Mouse (Mus musculus) left cerebral cortex, postnatal 10 days (tissue): ENCODE data around the gene Hlx. TPM values are rescaled to one million over a fixed set of nuclear protein-coding genes. Genes with fewer than 3 reads are reported as not detected.

Experiments
- DNase-seq, 2 experiments: peaks; one replicate each; pipeline ENCODE4 v3.0.0; 2021 to 2022; ENCODE audit warnings: low spot score in 2 of 2, mixed read lengths in 1 of 2; ENCODE audit errors: extremely low spot score in 1 of 2
- intact Hi-C: fragments of 180-260 bp; cut with DNase I; formaldehyde crosslinking; loops from one replicate; pipeline ENCODE4 v1.15.1; 2025
- total RNA-seq, 2 experiments: library from RNA; stranded (reverse); gene quantifications; 2 replicates each; pipeline ENCODE4 v1.2.3; 2021

Gene Hlx
- total RNA-seq, result 1 to 10 TPM; 1.2 to 1.6 TPM

GRCm38 (mm10) chr1:184732556-184733049 lies at the start of gene Hlx:
Hlx (minus strand) TSS chr1:184732619.
- intact Hi-C loops, result loop anchor here (5.0 kb wide), 1 partner anchor 285 kb away; no protein-coding TSS in a partner anchor
- DNase-seq, result peak in 1 of 2 experiments; percentile 79

- intact Hi-C loops, result no loop called here
- no peak for DNase-seq
Measured at GRCm38 (mm10) chr1:184782161-184782513, 49.7 kb upstream of the Hlx start.

- DNase-seq, result no peak
- intact Hi-C loops, result no loop called here
Measured at GRCm38 (mm10) chr1:184781286-184782160, 49.1 kb upstream of the Hlx start.

- DNase-seq, result no peak
- intact Hi-C loops, result no loop called here
Measured at GRCm38 (mm10) chr1:184778157-184778556, 45.7 kb upstream of the Hlx start.

GRCm38 (mm10) chr1:184777061-184777795 lies 44.8 kb upstream of the Hlx start:
- no peak for DNase-seq
- intact Hi-C loops, result no loop called here

GRCm38 (mm10) chr1:184775289-184775688 lies 42.9 kb upstream of the Hlx start:
- DNase-seq, result no peak
- intact Hi-C loops, result no loop called here

GRCm38 (mm10) chr1:184771891-184772249 lies 39.5 kb upstream of the Hlx start:
- intact Hi-C loops, result no loop called here
- DNase-seq, result no peak

- intact Hi-C loops, result no loop called here
- peak; percentile 31 to 81 for DNase-seq
Measured at GRCm38 (mm10) chr1:184771202-184771890, 38.9 kb upstream of the Hlx start.

GRCm38 (mm10) chr1:184763866-184764265 lies 31.4 kb upstream of the Hlx start:
- intact Hi-C loops, result no loop called here
- no peak for DNase-seq

GRCm38 (mm10) chr1:184762941-184763340 lies 30.5 kb upstream of the Hlx start:
- DNase-seq, result no peak
- intact Hi-C loops, result no loop called here

GRCm38 (mm10) chr1:184761988-184762387 lies 29.6 kb upstream of the Hlx start:
- DNase-seq, result no peak
- intact Hi-C loops, result no loop called here

GRCm38 (mm10) chr1:184752671-184753070 lies 20.3 kb upstream of the Hlx start:
- DNase-seq, result no peak
- intact Hi-C loops, result no loop called here

GRCm38 (mm10) chr1:184750114-184750664 lies 17.8 kb upstream of the Hlx start:
- intact Hi-C loops, result no loop called here
- DNase-seq, result no peak

GRCm38 (mm10) chr1:184748692-184749152 lies 16.3 kb upstream of the Hlx start:
- intact Hi-C loops, result no loop called here
- DNase-seq, result peak in 1 of 2 experiments; percentile 62

- intact Hi-C loops, result loop anchor here (2.0 kb wide), 1 partner anchor 471 kb away; no protein-coding TSS in a partner anchor
- peak; percentile 45 to 81 for DNase-seq
Measured at GRCm38 (mm10) chr1:184737876-184738479, 5.6 kb upstream of the Hlx start.

GRCm38 (mm10) chr1:184737228-184737627 lies 4.8 kb upstream of the Hlx start:
- intact Hi-C loops, result no loop called here
- DNase-seq, result no peak

GRCm38 (mm10) chr1:184736260-184736659 lies 3.8 kb upstream of the Hlx start:
- DNase-seq, result no peak
- intact Hi-C loops, result no loop called here
